Mouse (Mus musculus) E14TG2a.4 (cell line): Measurements from ENCODE around the gene Uevld.

ENCODE experiments used
- H3K27me3 ChIP-seq: 2 replicates; pipeline ENCODE4 v1.6.1; 2014; ENCODE audit warnings: low read length, control low read depth; ENCODE audit not compliant: insufficient read depth
- H3K36me3 ChIP-seq: 2 replicates; pipeline ENCODE4 v1.6.1; 2014; ENCODE audit warnings: low read length, control low read depth; ENCODE audit not compliant: insufficient read depth
- H3K4me1 ChIP-seq: replicated peaks from 2 replicates; pipeline ENCODE4 v1.6.1; 2014; ENCODE audit warnings: low read depth, low read length, control low read depth
- H3K4me3 ChIP-seq: replicated peaks from 2 replicates; pipeline ENCODE4 v1.5.1; 2014; ENCODE audit warnings: mild to moderate bottlenecking, low read length
- H3K9me3 ChIP-seq: 2 replicates; pipeline ENCODE4 v1.6.1; 2014; ENCODE audit warnings: low read length, control low read depth
- CTCF ChIP-seq: conservative IDR thresholded peaks from 2 replicates; pipeline ENCODE4 v1.5.1; 2014; ENCODE audit warnings: low read length
- NANOG ChIP-seq: IDR thresholded peaks from 2 replicates; pipeline ENCODE4 v1.6.1; 2014; ENCODE audit warnings: borderline replicate concordance, low read length, mixed read lengths
- POU5F1 ChIP-seq: IDR thresholded peaks from 2 replicates; pipeline ENCODE4 v1.6.1; 2014; ENCODE audit warnings: low read length, borderline replicate concordance

Gene Uevld

DNA sequence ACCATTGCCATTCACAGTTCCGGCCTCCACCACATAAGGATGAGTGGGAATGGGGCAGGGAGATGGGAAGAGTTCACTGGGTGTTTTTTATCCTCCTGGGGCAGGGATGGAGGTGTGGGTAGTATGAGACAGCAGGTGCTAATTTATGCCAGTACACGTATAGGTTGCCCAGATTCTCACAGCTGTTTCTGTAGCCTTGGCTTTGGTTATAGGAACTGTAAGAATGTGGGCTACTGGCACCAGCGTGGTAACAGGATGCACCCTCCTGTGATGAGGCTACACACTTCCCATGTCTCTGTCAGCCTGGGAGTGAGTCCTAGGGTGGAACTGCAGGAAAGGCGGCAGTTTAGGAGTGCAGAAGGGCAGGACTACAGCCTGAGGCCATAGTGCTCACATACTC, 81.5 kb downstream of the Uevld start:
- no peak for TF ChIP-seq CTCF
- TF ChIP-seq POU5F1 = no peak
- TF ChIP-seq NANOG = no peak
- H3K4me1 ChIP-seq = no peaks in the 10 kb centered on the region
- no peaks in the 10 kb centered on the region for H3K27me3 ChIP-seq
- H3K36me3 ChIP-seq = no peaks in the 10 kb centered on the region
- no peak overlapping the region for H3K4me3 ChIP-seq
- H3K9me3 ChIP-seq = no peaks in the 10 kb centered on the region
